Mouse (Mus musculus): ENCODE data around the gene Mdh1.

Mdh1 gene

GRCm38 (mm10) chr11:21571700-21572381 is at the start of gene Mdh1, which contains the start of gene Wdpcp:
TSS of gene Mdh1 (minus strand) at chr11:21572367.
TSS of gene Wdpcp (plus strand) at chr11:21572235.
- peak; percentile 85 for DNase-seq

DNA sequence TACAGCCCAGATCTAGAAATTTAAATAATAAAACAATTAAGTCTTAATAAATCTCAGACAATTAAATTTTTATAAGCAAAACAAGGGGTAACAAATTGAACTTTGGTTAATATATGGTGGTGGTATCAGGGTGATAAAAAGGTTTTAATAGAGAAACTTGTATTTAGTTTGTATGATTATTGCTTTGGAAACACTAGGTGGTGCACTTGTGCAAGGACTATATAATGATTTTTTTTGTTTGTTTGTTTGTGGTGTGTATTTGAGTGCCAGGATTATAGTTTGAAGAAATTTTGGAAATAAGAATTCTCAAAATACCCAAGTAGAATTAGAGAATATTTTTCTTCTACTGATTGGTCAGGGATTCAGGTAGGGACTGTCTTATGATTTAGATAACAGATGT is 43.7 kb upstream of the Mdh1 start:
- DNase-seq, result no peak

- DNase-seq, result no peak
These were observed 30.3 kb upstream of the Mdh1 start for GRCm38 (mm10) chr11:21602497-21602896.

DNA sequence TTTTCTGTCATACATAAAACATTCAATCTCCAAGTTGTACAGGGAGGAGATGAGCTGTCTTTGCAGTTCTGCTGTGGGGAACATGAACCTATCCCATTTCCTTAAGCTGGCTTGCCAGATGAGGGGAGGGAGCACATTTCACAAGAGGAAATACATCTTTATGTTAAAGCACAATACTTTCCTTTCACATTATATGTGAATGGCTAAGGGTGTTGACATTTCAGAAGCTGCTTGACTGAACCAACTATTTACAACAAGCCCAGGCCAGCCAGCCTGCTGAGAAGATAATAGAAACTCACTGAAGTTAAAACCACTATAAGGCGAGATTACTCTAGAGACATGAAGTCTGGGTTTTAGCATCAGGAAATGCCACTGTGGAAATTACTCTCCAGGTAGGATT is 11.1 kb upstream of the Mdh1 start:
- DNase-seq, result no peak

- DNase-seq, result no peak
These were observed 9.3 kb upstream of the Mdh1 start for GRCm38 (mm10) chr11:21581472-21581871.

- DNase-seq, result peak; percentile 26
These were observed 1.2 kb downstream of the Mdh1 start for GRCm38 (mm10) chr11:21570973-21571372.

DNA sequence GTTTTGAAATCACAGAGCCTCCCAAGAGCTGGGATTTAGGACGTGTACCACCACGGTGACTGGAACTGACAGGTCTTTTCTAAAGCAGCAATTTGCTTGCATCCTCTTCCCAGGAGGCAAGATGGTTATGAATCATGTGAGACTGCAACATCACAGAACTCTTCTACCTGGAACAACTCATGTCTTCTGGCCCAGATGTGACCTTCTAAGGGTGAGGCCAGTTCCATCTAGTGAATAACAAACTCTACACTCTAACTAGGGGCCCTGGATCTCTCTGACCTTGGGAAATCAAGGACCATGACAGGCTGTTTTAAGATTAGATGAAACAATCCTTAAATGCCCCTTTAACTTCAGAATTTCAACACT is 2.1 kb downstream of the Mdh1 start:
- no peak for DNase-seq

DNA sequence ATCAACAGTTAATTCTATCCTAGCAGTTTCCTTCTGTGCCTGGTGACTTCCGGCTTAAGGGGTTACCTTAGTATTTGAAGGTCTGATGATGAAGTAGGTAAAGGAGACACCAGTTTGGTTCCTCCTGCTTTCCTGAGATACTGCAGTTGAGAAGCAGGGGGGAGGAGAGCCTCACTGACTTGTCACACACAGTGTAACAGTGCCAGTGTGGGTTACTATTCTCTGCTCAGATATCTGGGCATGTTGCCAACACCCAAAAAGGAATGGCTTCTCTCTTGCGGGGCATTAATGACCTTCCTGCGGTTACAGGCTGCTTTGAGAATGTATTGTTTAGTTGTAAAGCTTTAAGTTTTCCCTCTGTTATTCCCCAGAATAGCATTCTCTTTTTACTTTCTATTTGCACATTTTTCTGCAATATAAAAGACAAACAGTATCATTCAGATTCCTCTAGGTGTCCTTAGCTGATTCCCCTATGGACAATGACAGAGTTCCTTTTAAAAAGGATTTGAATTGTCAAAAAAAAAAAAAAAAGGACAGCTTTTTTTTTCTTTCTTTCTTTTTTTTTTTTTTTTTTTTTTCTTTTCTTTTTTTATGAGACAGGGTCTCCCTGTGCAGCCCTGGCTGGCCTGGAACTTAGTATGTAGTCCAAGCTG is 2.6 kb downstream of the Mdh1 start:
- no peak for DNase-seq

GRCm38 (mm10) chr11:21569002-21569401 is 3.2 kb downstream of the Mdh1 start:
- DNase-seq, result no peak

DNA sequence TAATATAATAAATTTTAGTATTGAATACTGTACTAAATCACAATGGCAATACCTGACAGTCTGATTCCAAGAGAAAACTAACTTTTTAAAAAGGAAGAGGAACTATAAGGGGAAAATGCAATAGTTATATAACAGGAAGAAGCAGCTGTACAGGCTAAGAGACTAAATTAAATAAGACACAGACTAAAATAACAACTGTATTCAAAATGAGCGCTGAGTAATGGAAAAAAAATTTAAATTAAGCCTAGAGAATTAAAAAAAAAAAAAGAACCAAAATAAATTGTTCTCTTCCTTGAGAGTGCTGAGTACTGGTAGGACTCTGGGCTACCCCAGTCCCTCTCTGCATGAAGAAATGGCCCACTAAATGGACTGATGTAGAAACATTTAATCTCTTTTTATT is 4.4 kb downstream of the Mdh1 start:
- DNase-seq, result no peak

DNA sequence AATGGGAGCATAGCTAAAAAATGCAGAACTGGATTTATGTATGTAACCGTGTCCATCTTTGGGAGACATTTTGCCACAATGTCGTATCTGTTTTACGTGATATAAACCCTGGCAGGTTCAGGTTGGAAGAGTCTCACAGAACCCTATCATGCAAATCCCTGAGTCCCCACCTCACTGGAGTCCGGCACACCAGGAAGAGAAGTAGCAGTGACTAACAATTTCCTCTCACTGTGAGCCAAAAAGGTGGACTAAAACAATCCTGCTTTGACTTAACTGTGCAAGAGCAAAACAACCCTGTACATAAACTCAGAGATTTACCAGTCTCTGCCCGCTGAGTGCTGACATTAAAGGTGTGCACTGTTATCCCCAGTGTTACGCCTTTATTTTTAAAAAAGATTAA is 5.2 kb downstream of the Mdh1 start:
- DNase-seq, result no peak

GRCm38 (mm10) chr11:21564681-21565405 is 7.3 kb downstream of the Mdh1 start:
- DNase-seq, result no peak

DNA sequence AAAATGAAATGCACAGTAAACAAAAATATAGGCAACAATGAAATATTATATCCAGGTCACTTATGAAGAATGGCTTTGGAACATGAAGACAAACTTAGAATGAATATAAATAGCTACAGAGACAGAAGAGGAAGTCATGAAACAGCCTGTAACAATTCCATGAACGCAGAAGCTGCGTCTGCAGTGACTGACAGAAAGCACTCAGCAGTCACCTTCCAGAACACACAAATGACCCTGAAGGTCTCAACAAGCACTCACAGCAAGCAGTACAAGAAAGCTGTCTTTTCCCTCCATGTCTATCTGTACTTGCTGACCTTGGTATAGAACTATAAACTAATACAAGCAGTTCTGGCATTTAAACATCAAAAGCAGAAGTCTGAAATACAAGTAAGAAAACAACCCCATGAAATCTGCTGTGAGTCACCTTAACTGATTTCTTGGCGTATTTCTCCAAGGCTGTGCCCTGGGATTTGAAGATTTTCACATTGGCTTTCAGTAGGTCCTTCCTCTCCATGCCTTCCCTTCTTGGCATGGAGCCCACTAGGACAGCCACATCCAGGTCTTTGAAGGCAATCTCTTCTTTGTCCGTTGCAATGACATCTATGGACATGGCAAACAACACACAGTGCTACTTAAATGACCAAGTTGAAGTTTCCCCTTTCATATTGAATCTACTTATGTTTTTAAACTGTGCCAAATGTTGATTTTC is 8.4 kb downstream of the Mdh1 start:
- DNase-seq, result no peak

DNA sequence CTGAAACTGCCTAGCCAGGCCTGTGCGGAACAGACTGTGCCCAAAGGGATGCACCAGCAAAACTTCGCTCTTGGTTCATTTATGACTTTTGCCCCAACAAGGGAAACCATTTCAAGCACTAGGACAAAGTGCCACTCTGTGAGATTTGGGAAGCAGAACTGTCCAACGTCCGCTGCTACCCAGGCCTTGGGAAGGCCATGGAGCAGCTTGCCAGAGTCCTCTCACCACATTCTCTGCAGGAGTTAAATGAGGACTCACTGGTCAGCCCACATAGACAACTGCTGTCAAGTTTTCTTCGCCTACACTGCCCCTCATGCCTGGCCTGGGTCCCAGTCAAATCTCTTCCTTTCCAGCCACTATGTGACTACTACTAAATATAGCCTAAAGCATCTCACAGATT is 10.8 kb downstream of the Mdh1 start:
- DNase-seq, result no peak

GRCm38 (mm10) chr11:21559727-21560126 is 12.4 kb downstream of the Mdh1 start:
- no peak for DNase-seq

GRCm38 (mm10) chr11:21552049-21552448 is 20.1 kb downstream of the Mdh1 start:
- no peak for DNase-seq

DNA sequence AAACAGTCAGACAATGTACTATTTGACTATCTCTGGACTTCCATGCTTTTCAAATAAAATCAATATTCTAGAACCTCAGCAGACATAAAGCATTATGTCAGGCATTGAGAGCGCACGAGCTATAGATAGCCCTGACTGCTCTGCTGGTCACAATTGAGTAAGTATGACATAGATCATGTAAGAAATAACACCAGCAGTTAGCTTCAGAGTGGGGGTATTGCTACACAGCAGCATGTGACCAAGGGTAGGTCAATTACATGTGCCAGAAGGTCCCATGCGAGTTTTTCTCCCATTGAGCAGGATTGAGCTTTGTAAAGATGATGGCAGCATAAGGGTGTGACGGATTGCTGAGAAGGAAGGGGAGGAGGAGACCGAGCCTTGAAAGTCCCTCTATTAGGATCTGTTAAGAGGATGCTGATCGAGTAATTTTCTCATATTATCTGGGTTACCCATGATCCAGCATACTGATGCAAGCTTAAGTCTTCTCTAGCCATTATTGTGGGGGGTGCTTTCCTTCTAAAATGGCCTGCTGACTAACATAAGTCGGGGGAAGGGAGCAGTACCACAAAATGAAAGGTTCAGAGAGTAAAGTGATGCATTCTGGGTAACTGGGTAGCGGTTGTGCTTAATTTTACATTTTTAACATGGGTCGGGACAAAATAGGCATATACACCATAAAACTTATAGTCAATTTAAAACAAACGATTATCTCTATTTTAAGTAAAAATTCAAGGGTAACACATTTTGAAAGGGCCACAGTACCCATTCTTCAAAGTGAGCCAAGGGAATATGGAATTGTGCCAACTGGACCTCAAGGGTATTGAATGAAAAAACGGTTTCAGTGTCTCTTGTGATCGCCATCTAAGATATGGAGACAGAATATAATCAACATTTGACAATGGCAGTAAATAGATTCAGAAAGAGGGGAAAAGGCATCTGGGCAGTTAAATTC is 21.7 kb downstream of the Mdh1 start:
- no peak for DNase-seq

DNA sequence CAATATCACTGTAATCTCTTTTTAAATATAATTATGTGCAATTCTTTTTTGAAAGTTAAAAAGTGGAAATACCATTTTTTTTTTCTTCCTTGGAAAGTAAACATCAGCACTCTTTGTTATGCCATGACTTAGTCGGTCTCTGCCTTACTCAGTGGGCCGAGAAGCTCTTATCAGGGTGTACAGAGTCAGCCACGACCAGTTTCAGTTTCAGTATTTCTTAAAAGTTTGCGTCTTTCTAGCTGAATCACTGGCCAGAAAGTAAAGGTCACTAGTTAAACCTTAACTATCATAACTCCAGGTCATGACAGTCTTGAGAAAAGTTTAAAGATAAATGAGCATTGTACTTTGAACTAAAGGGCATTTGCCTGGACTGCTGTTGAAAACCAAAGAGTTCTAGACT is 22.4 kb downstream of the Mdh1 start:
- DNase-seq, result no peak

GRCm38 (mm10) chr11:21549052-21549451 is 23.1 kb downstream of the Mdh1 start:
- no peak for DNase-seq

- DNase-seq, result no peak
These were observed 24.6 kb downstream of the Mdh1 start for GRCm38 (mm10) chr11:21547518-21547917.

DNA sequence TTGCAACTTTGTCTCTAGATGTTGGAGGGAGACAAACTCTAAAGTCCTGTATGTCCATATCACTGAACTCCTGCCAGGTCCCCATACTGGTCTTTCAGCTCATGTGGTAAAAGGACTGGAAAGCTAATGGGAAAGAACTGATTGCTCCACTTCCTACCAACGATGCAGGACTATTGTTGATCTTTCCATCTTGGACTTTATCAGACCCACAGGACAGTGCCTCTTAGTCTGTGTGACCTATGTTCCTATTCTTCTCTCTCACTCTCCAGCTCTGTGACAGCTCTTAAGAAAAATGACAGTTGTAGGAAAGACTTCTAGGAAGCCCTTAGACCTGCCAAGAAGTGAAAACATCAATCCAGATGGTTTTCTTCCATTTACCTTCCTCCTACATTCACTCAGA is 25.5 kb downstream of the Mdh1 start:
- no peak for DNase-seq

DNA sequence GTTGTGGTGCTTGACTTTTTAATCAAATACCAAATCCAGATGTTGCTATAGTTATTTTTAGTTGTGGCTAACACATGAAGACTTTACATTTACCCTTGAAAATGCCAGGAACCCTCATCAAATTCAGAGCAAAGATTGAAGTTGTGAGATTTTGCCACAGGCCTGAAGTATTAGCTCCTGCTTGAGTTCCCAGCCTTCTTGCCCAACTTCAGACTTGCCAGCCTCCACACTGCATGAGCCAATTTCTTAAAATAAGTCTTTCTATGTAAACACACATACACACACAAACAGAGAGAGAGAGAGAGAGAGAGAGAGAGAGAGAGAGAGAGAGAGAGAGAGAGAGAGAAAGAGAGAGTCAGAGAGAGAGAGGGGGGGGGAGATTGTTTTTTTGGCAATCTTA is 26.2 kb downstream of the Mdh1 start:
- no peak for DNase-seq
